Mouse (Mus musculus) natural killer cell, adult 2 months (primary cell): ENCODE measurements around the gene Helz2.
"Not testable (repeated sequence)": the region's sequence is repeated elsewhere in the genome, so short reads cannot be mapped to it uniquely, and the experiment has no call there.

Source experiments
- DNase-seq, 2 experiments: peaks; one replicate each; pipeline ENCODE4 v3.0.0; 2022; ENCODE audit warnings: low spot score in 2 of 2

Gene Helz2

GRCm38 (mm10) chr2:181196628-181197300 lies 45.1 kb downstream of the Helz2 start:
- DNase-seq, result no peak

GRCm38 (mm10) chr2:181193044-181193443 lies 48.8 kb downstream of the Helz2 start:
- no peak for DNase-seq

GRCm38 (mm10) chr2:181191936-181192335 lies 49.9 kb downstream of the Helz2 start:
- no peak for DNase-seq

- not testable (repeated sequence) for DNase-seq
Measured at GRCm38 (mm10) chr2:181191385-181191784, 50.4 kb downstream of the Helz2 start.

- no peak for DNase-seq
Measured at GRCm38 (mm10) chr2:181189321-181189720, 52.5 kb downstream of the Helz2 start.

GRCm38 (mm10) chr2:181188681-181189080 lies 53.1 kb downstream of the Helz2 start:
- peak in 1 of 2 experiments; percentile 36 for DNase-seq

GRCm38 (mm10) chr2:181187121-181188000 lies 54.5 kb downstream of the Helz2 start, which contains the start of gene Ppdpf:
Gene Ppdpf, plus strand, starts transcription at chr2:181187247.
- peak; percentile 93 to 95 for DNase-seq

GRCm38 (mm10) chr2:181186635-181187034 lies 55.2 kb downstream of the Helz2 start:
- peak; percentile 81 to 86 for DNase-seq

GRCm38 (mm10) chr2:181180898-181181297 lies 60.9 kb downstream of the Helz2 start:
- no peak for DNase-seq

- no peak for DNase-seq
Measured at GRCm38 (mm10) chr2:181178471-181178870, 63.4 kb downstream of the Helz2 start.

- DNase-seq, result no peak
Measured at GRCm38 (mm10) chr2:181178015-181178414, 63.8 kb downstream of the Helz2 start.
